Mouse (Mus musculus) kidney, postnatal 0 days (tissue): ENCODE data around the gene Mapk10. TPM values are rescaled to one million over a fixed set of nuclear protein-coding genes. Genes with fewer than 3 reads are reported as not detected.

Experiments
- ATAC-seq: fragments of 200-750 bp; cut with Nextera tagmentation; replicated peaks from 2 replicates; pipeline ENCODE4 v1.8.0; 2017; ENCODE audit warnings: low read depth, moderate number of reproducible peaks, moderate TSS enrichment, moderate library complexity; ENCODE audit not compliant: low FRiP score
- DNase-seq: peaks from one replicate; pipeline ENCODE4 v3.0.0-alpha.2; 2016; ENCODE audit warnings: low spot score
- H3K27ac ChIP-seq: fragments of 300-500 bp; sonication (generic); 2 replicates; pipeline ENCODE4 v1.5.1; 2014; ENCODE audit warnings: mild to moderate bottlenecking
- H3K27me3 ChIP-seq: fragments of 300-500 bp; sonication (generic); 2 replicates; pipeline ENCODE4 v1.6.1; 2014; ENCODE audit warnings: low read length, mixed read lengths; ENCODE audit not compliant: insufficient read depth
- H3K36me3 ChIP-seq: fragments of 300-500 bp; sonication (generic); 2 replicates; pipeline ENCODE4 v1.6.1; 2014; ENCODE audit warnings: low read length, mixed read lengths; ENCODE audit not compliant: insufficient read depth
- H3K4me1 ChIP-seq: fragments of 300-500 bp; sonication (generic); replicated peaks from 2 replicates; pipeline ENCODE4 v1.6.1; 2014; ENCODE audit warnings: antibody characterized with exemption, low read length, mixed read lengths; ENCODE audit not compliant: insufficient read depth
- H3K4me2 ChIP-seq: fragments of 300-500 bp; sonication (generic); 2 replicates; pipeline ENCODE4 v1.6.1; 2014; ENCODE audit warnings: mild to moderate bottlenecking, low read length, moderate library complexity, mixed read lengths
- H3K4me3 ChIP-seq: fragments of 300-500 bp; sonication (generic); replicated peaks from 2 replicates; pipeline ENCODE4 v1.5.1; 2014; ENCODE audit warnings: low read depth, low read length
- H3K9ac ChIP-seq: fragments of 300-500 bp; sonication (generic); 2 replicates; pipeline ENCODE4 v1.6.1; 2014; ENCODE audit warnings: low read depth, low read length
- H3K9me3 ChIP-seq: fragments of 300-500 bp; sonication (generic); replicated peaks from 2 replicates; pipeline ENCODE4 v1.6.1; 2016; ENCODE audit warnings: low read length, inconsistent platforms, mixed read lengths
- CTCF ChIP-seq: IDR thresholded peaks from 2 replicates; pipeline ENCODE4 v1.5.1; 2016; ENCODE audit warnings: antibody characterized with exemption, low read depth, mild to moderate bottlenecking, moderate library complexity
- WGBS: fragments of 180-500 bp; shearing (Covaris S2); extraction: QIAGEN DNeasy Blood & Tissue Kit; methylation state at CpG from one replicate; pipeline ENCODE4 v1.1.7; 2014; 5-methylcytosine and 5-hydroxymethylcytosine counted together
- polyA plus RNA-seq: library from polyadenylated mRNA; unstranded; fragments of >200 nt; fragmentation: Nextera tagmentation; extraction: Ambion mirVana; gene quantifications from 2 replicates; pipeline ENCODE4 v1.2.1, GENCODE M21; 2015

The Mapk10 gene
- polyA plus RNA-seq, 1 experiment from 2014 or later, result 0.41 TPM

DNA sequence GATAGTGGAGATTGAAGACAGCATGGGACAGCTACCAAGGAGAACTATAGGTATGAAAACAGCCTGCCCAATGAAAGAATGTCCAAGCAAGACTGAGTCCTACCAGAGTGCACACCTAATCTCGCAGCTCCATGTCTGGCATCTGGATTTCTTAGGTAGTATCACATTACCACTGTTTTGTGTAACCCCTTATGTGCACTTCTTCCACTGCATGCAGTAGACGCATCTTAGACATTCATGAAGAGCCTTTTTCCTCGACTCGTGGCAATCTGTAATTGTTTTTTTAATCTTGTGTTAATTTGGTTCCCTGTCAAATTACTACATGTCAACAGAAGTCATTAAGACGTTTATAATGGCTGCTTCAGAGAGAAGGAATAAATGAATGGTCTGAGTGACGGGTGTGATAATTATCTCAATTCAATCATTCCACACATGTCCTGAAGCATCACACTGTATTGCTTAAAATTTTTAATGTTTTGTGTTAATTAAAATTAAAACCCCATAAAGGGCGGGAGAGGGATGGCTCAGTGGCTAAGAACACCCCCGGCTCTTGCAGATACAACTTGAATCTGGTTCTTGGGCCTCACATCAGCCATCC lies 160.7 kb downstream of the Mapk10 start:
- H3K9ac ChIP-seq, result no peak overlapping the region

GRCm38 (mm10) chr5:103048011-103048410 lies 163.1 kb downstream of the Mapk10 start:
- ATAC-seq (no peak), DNase-seq (no peak)
- Histone ChIP-seq H3K4me2 (no peak overlapping the region), H3K36me3 (no peaks in the 10 kb centered on the region), H3K9me3 (no peaks in the 10 kb centered on the region), H3K9ac (no peak overlapping the region), H3K4me3 (no peak overlapping the region), H3K4me1 (no peaks in the 10 kb centered on the region), H3K27ac (no peak overlapping the region), H3K27me3 (no peaks in the 10 kb centered on the region)
- TF ChIP-seq CTCF, result no peak
- WGBS, result 63% methylated on average over 4 of the region's 4 CpGs

More for the DNA sequence above, 160.7 kb downstream of the Mapk10 start:
- Histone ChIP-seq H3K36me3 (no peaks in the 10 kb centered on the region), H3K27me3 (no peaks in the 10 kb centered on the region), H3K4me3 (no peak overlapping the region), H3K27ac (no peak overlapping the region), H3K4me2 (no peak overlapping the region), H3K9me3 (no peaks in the 10 kb centered on the region), H3K4me1 (no peaks in the 10 kb centered on the region)
- no peak for TF ChIP-seq CTCF
- ATAC-seq (no peak), DNase-seq (peak; percentile 23)
- WGBS, result 58% methylated on average over 8 of the region's 8 CpGs

GRCm38 (mm10) chr5:103037752-103038151 lies 173.4 kb downstream of the Mapk10 start:
- ATAC-seq (no peak), DNase-seq (peak; percentile 37)
- TF ChIP-seq CTCF, result no peak
- Histone ChIP-seq H3K36me3 (no peaks in the 10 kb centered on the region), H3K4me2 (no peak overlapping the region), H3K4me3 (no peak overlapping the region), H3K9ac (no peak overlapping the region), H3K27me3 (no peaks in the 10 kb centered on the region), H3K9me3 (no peaks in the 10 kb centered on the region), H3K4me1 (no peaks in the 10 kb centered on the region), H3K27ac (no peak overlapping the region)
- WGBS, result 57% methylated on average over 3 of the region's 3 CpGs

DNA sequence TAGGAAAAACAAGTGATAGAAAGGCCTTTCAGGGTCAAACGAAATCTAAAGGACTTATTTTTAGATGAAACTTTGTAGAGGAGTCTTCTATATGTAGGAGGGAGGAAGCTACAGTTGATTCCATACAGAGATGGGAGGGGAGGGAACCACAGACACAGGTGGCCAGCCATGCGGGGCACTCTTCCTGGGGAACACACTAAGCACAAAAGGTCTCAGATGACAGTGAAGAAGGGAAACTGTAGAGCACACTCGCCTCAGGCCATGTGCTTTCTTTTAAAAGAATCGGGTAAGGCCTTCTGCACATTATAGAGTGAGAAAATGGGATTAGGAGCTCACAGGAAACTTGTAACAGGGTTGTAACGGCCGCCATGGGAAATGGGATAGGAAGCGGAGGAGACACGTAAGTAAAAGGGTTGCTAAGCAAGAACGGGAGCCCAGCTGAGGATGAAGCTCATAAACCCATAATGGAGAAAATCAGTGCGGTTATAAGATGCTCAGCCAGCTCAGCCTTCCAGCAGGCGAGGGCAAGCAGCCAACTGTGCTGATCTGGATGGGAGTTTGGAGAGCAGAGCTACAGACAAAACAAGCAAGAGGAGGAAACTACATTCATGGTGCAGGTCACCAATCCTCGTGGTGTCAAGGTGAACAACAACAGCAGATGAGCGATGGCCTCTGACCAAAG lies 182.1 kb downstream of the Mapk10 start:
- 21% methylated on average over 13 of the region's 13 CpGs for WGBS
- Histone ChIP-seq H3K4me1 (peaks cover 3% of the 10 kb centered on the region; the same call in 1 of the 2 replicates), H3K4me3 (no peak overlapping the region), H3K27ac (0 out of 2 replicates have a peak overlapping the region, but pooled peaks have one; percentile 13), H3K9me3 (no peaks in the 10 kb centered on the region), H3K27me3 (no peaks in the 10 kb centered on the region), H3K36me3 (no peaks in the 10 kb centered on the region), H3K9ac (no peak overlapping the region), H3K4me2 (no peak overlapping the region)
- no peak for TF ChIP-seq CTCF
- ATAC-seq (no peak; the same call in 1 of the 2 replicates), DNase-seq (peak; percentile 72)

- Histone ChIP-seq H3K27ac (no peak overlapping the region), H3K4me1 (no peaks in the 10 kb centered on the region), H3K4me2 (no peak overlapping the region), H3K27me3 (no peaks in the 10 kb centered on the region), H3K36me3 (no peaks in the 10 kb centered on the region), H3K9ac (no peak overlapping the region), H3K9me3 (no peaks in the 10 kb centered on the region), H3K4me3 (no peak overlapping the region)
- TF ChIP-seq CTCF, result no peak
- DNase-seq (peak; percentile 39), ATAC-seq (no peak)
- 50% methylated on average over 7 of the region's 7 CpGs for WGBS
Measured at GRCm38 (mm10) chr5:103022504-103023172, 188.5 kb downstream of the Mapk10 start.

- H3K4me3 ChIP-seq, result no peak overlapping the region
- no peak overlapping the region for H3K4me2 ChIP-seq
- H3K9me3 ChIP-seq, result no peaks in the 10 kb centered on the region
- H3K4me1 ChIP-seq, result no peaks in the 10 kb centered on the region
- no peaks in the 10 kb centered on the region for H3K36me3 ChIP-seq
- WGBS, result 65% methylated on average over 8 of the region's 8 CpGs
- no peak overlapping the region for H3K9ac ChIP-seq
- no peak overlapping the region for H3K27ac ChIP-seq
- TF ChIP-seq CTCF, result no peak
- ATAC-seq, result no peak
- DNase-seq, result no peak
- H3K27me3 ChIP-seq, result no peaks in the 10 kb centered on the region
Measured at GRCm38 (mm10) chr5:103021479-103021878, 189.7 kb downstream of the Mapk10 start.
